Mouse (Mus musculus): Measurements from ENCODE around the gene Tinag. TPM values are rescaled to one million over a fixed set of nuclear protein-coding genes. Genes with fewer than 3 reads are reported as not detected.

Gene Tinag
- 0.06 and 0.22 TPM in 2 replicates for polyA plus RNA-seq (2012; rRNA removed; ENCODE audit: low replicate concordance)

GRCm38 (mm10) chr9:77045585-77045984 lies at the start of gene Tinag:
Gene Tinag (minus strand): TSS chr9:77045794.

Measured in subcutaneous adipose tissue, adult 2 months (tissue).